Mouse (Mus musculus) hindbrain, embryonic 13.5 days (tissue): ENCODE measurements around the gene Upp2. TPM values are rescaled to one million over a fixed set of nuclear protein-coding genes. Genes with fewer than 3 reads are reported as not detected.

ENCODE experiments used
- ATAC-seq: fragments of 200-750 bp; cut with Nextera tagmentation; 2 replicates; pipeline ENCODE4 v1.8.0; 2017; ENCODE audit warnings: moderate TSS enrichment; ENCODE audit not compliant: low FRiP score
- H3K27ac ChIP-seq: fragments of 300-500 bp; sonication (generic); 2 replicates; pipeline ENCODE4 v1.5.1; 2015; ENCODE audit warnings: inconsistent platforms, mild to moderate bottlenecking, moderate library complexity
- H3K27me3 ChIP-seq: fragments of 300-500 bp; sonication (generic); 2 replicates; pipeline ENCODE4 v1.6.1; 2015; ENCODE audit warnings: mild to moderate bottlenecking, inconsistent platforms
- H3K36me3 ChIP-seq: fragments of 300-500 bp; sonication (generic); 2 replicates; pipeline ENCODE4 v1.6.1; 2015; ENCODE audit warnings: mild to moderate bottlenecking, inconsistent platforms
- H3K4me1 ChIP-seq: fragments of 300-500 bp; sonication (generic); replicated peaks from 2 replicates; pipeline ENCODE4 v1.6.1; 2015; ENCODE audit warnings: inconsistent platforms
- H3K4me2 ChIP-seq: fragments of 300-500 bp; sonication (generic); 2 replicates; pipeline ENCODE4 v1.6.1; 2015; ENCODE audit warnings: inconsistent platforms, mild to moderate bottlenecking, moderate library complexity
- H3K4me3 ChIP-seq: fragments of 300-500 bp; sonication (generic); 2 replicates; pipeline ENCODE4 v1.5.1; 2015; ENCODE audit warnings: mild to moderate bottlenecking, inconsistent platforms
- H3K9ac ChIP-seq: fragments of 300-500 bp; sonication (generic); 2 replicates; pipeline ENCODE4 v1.6.1; 2015; ENCODE audit warnings: mild to moderate bottlenecking, inconsistent platforms
- H3K9me3 ChIP-seq: fragments of 300-500 bp; sonication (generic); 2 replicates; pipeline ENCODE4 v1.6.1; 2016; ENCODE audit warnings: inconsistent platforms
- WGBS: fragments of 180-500 bp; shearing (Covaris S2); methylation state at CpG from one replicate; pipeline ENCODE4 v1.1.7; 2015; 5-methylcytosine and 5-hydroxymethylcytosine counted together
- polyA plus RNA-seq: library from polyadenylated mRNA; unstranded; fragments of >200 nt; fragmentation: Nextera tagmentation; extraction: Ambion mirVana; gene quantifications from 2 replicates; pipeline ENCODE4 v1.2.1, GENCODE M21; 2015

Gene Upp2
- polyA plus RNA-seq, 1 experiment from 2014 or later, result 13.2 TPM

- ATAC-seq, result no peak
- no peaks in the 10 kb centered on the region for H3K27me3 ChIP-seq
- H3K9ac ChIP-seq, result no peak overlapping the region
- H3K4me2 ChIP-seq, result no peak overlapping the region
- no peak overlapping the region for H3K27ac ChIP-seq
- no peaks in the 10 kb centered on the region; the same call in 1 of the 2 replicates for H3K4me1 ChIP-seq
- H3K36me3 ChIP-seq, result no peaks in the 10 kb centered on the region
- 82% methylated on average over 7 of the region's 7 CpGs for WGBS
- no peak overlapping the region for H3K4me3 ChIP-seq
- no peaks in the 10 kb centered on the region for H3K9me3 ChIP-seq
These were observed 222.8 kb downstream of the Upp2 start for GRCm38 (mm10) chr2:58789934-58790333.

- Histone ChIP-seq H3K9ac (no peak overlapping the region), H3K27me3 (no peaks in the 10 kb centered on the region), H3K36me3 (no peaks in the 10 kb centered on the region), H3K9me3 (no peaks in the 10 kb centered on the region), H3K4me1 (no peaks in the 10 kb centered on the region; the same call in 1 of the 2 replicates), H3K4me3 (no peak overlapping the region), H3K27ac (no peak overlapping the region), H3K4me2 (no peak overlapping the region)
- ATAC-seq, result no peak
- 90% methylated on average over 4 of the region's 4 CpGs for WGBS
These were observed 223.3 kb downstream of the Upp2 start for GRCm38 (mm10) chr2:58790361-58790760.

GRCm38 (mm10) chr2:58794489-58794888 is 227.4 kb downstream of the Upp2 start:
- Histone ChIP-seq H3K27me3 (no peaks in the 10 kb centered on the region), H3K4me1 (peaks cover 4% of the 10 kb centered on the region; the same call in 1 of the 2 replicates), H3K9ac (no peak overlapping the region), H3K4me3 (no peak overlapping the region), H3K36me3 (no peaks in the 10 kb centered on the region), H3K4me2 (no peak overlapping the region), H3K27ac (no peak overlapping the region), H3K9me3 (no peaks in the 10 kb centered on the region)
- ATAC-seq, result no peak
- 86% methylated on average over 15 of the region's 15 CpGs for WGBS

GRCm38 (mm10) chr2:58795432-58795831 is 228.3 kb downstream of the Upp2 start:
- Histone ChIP-seq H3K4me1 (peaks cover 4% of the 10 kb centered on the region; the same call in 1 of the 2 replicates), H3K36me3 (no peaks in the 10 kb centered on the region), H3K9ac (no peak overlapping the region), H3K27me3 (no peaks in the 10 kb centered on the region), H3K4me3 (no peak overlapping the region), H3K9me3 (no peaks in the 10 kb centered on the region), H3K4me2 (no peak overlapping the region), H3K27ac (no peak overlapping the region)
- no peak for ATAC-seq
- WGBS, result 92% methylated on average over 5 of the region's 5 CpGs

GRCm38 (mm10) chr2:58797506-58797905 is 230.4 kb downstream of the Upp2 start:
- Histone ChIP-seq H3K9ac (no peak overlapping the region), H3K4me2 (no peak overlapping the region), H3K27ac (no peak overlapping the region), H3K4me3 (no peak overlapping the region), H3K36me3 (no peaks in the 10 kb centered on the region), H3K4me1 (peaks cover 4% of the 10 kb centered on the region; the same call in 1 of the 2 replicates), H3K27me3 (no peaks in the 10 kb centered on the region), H3K9me3 (no peaks in the 10 kb centered on the region)
- no peak for ATAC-seq
- WGBS, result 22% methylated on average over 4 of the region's 4 CpGs

- H3K4me3 ChIP-seq, result no peak overlapping the region
- H3K27me3 ChIP-seq, result no peaks in the 10 kb centered on the region
- H3K9me3 ChIP-seq, result no peaks in the 10 kb centered on the region
- no peak overlapping the region for H3K4me2 ChIP-seq
- WGBS, result 91% methylated on average over 9 of the region's 9 CpGs
- no peak for ATAC-seq
- H3K36me3 ChIP-seq, result no peaks in the 10 kb centered on the region
- H3K4me1 ChIP-seq, result 0 out of 2 replicates have a peak, but pooled peaks cover 4% of the 10 kb centered on the region
- no peak overlapping the region for H3K9ac ChIP-seq
- H3K27ac ChIP-seq, result no peak overlapping the region
These were observed 232.0 kb downstream of the Upp2 start for GRCm38 (mm10) chr2:58799126-58799525.

GRCm38 (mm10) chr2:58799623-58800022 is 232.5 kb downstream of the Upp2 start:
- H3K36me3 ChIP-seq, result no peaks in the 10 kb centered on the region
- H3K9me3 ChIP-seq, result no peaks in the 10 kb centered on the region
- no peak overlapping the region for H3K9ac ChIP-seq
- ATAC-seq, result no peak
- H3K4me1 ChIP-seq, result 0 out of 2 replicates have a peak, but pooled peaks cover 4% of the 10 kb centered on the region
- H3K4me2 ChIP-seq, result no peak overlapping the region
- no peak overlapping the region for H3K27ac ChIP-seq
- no peak overlapping the region for H3K4me3 ChIP-seq
- no peaks in the 10 kb centered on the region for H3K27me3 ChIP-seq
- 94% methylated on average over 5 of the region's 5 CpGs for WGBS

GRCm38 (mm10) chr2:58812941-58813340 is 245.8 kb downstream of the Upp2 start:
- H3K36me3 ChIP-seq, result no peaks in the 10 kb centered on the region
- ATAC-seq, result no peak
- no peak overlapping the region for H3K4me2 ChIP-seq
- no peak overlapping the region for H3K9ac ChIP-seq
- no peaks in the 10 kb centered on the region for H3K4me1 ChIP-seq
- no peaks in the 10 kb centered on the region for H3K9me3 ChIP-seq
- WGBS, result 21% methylated on average over 2 of the region's 2 CpGs
- H3K4me3 ChIP-seq, result no peak overlapping the region
- H3K27me3 ChIP-seq, result no peaks in the 10 kb centered on the region
- no peak overlapping the region for H3K27ac ChIP-seq

GRCm38 (mm10) chr2:58828910-58829600 is 262.0 kb downstream of the Upp2 start:
- H3K4me3 ChIP-seq, result no peak overlapping the region
- no peaks in the 10 kb centered on the region for H3K4me1 ChIP-seq
- no peak for ATAC-seq
- no peak overlapping the region for H3K9ac ChIP-seq
- H3K4me2 ChIP-seq, result no peak overlapping the region
- H3K9me3 ChIP-seq, result no peaks in the 10 kb centered on the region
- H3K36me3 ChIP-seq, result no peaks in the 10 kb centered on the region
- no peak overlapping the region for H3K27ac ChIP-seq
- WGBS, result 80% methylated on average over 3 of the region's 3 CpGs
- no peaks in the 10 kb centered on the region for H3K27me3 ChIP-seq

GRCm38 (mm10) chr2:58829981-58830742 is 263.1 kb downstream of the Upp2 start:
- WGBS, result 58% methylated on average over 7 of the region's 7 CpGs
- Histone ChIP-seq H3K9ac (no peak overlapping the region), H3K27me3 (no peaks in the 10 kb centered on the region), H3K4me3 (no peak overlapping the region), H3K36me3 (no peaks in the 10 kb centered on the region), H3K9me3 (no peaks in the 10 kb centered on the region), H3K27ac (no peak overlapping the region), H3K4me2 (no peak overlapping the region), H3K4me1 (no peaks in the 10 kb centered on the region)
- no peak for ATAC-seq

- Histone ChIP-seq H3K4me3 (no peak overlapping the region), H3K4me1 (no peaks in the 10 kb centered on the region)
These were observed 265.3 kb downstream of the Upp2 start for GRCm38 (mm10) chr2:58832253-58832980.

GRCm38 (mm10) chr2:58841021-58841420 is 273.9 kb downstream of the Upp2 start:
- H3K27ac ChIP-seq, result no peak overlapping the region
- no peaks in the 10 kb centered on the region for H3K27me3 ChIP-seq
- H3K36me3 ChIP-seq, result no peaks in the 10 kb centered on the region
- no peak for ATAC-seq
- H3K4me2 ChIP-seq, result no peak overlapping the region
- H3K4me1 ChIP-seq, result no peaks in the 10 kb centered on the region
- H3K9ac ChIP-seq, result no peak overlapping the region
- H3K4me3 ChIP-seq, result no peak overlapping the region
- 0 out of 2 replicates have a peak, but pooled peaks cover 3% of the 10 kb centered on the region for H3K9me3 ChIP-seq
- 65% methylated on average over 3 of the region's 3 CpGs for WGBS

More at GRCm38 (mm10) chr2:58832253-58832980, 265.3 kb downstream of the Upp2 start:
- ATAC-seq, result no peak
- Histone ChIP-seq H3K4me2 (no peak overlapping the region), H3K27me3 (no peaks in the 10 kb centered on the region), H3K27ac (no peak overlapping the region), H3K9me3 (no peaks in the 10 kb centered on the region), H3K36me3 (no peaks in the 10 kb centered on the region), H3K9ac (no peak overlapping the region)
- WGBS, result 90% methylated on average over 20 of the region's 20 CpGs
